Mouse (Mus musculus) neural tube, embryonic 10.5 days (tissue): ENCODE measurements around the gene Edar.

ENCODE experiments used
- DNase-seq: peaks from one replicate; pipeline ENCODE4 v3.0.0-alpha.2; 2017; ENCODE audit warnings: low spot score; ENCODE audit errors: extremely low spot score

Edar gene

GRCm38 (mm10) chr10:58601946-58602345 lies 73.5 kb downstream of the Edar start:
- no peak for DNase-seq

GRCm38 (mm10) chr10:58601431-58601901 lies 74.0 kb downstream of the Edar start:
- DNase-seq = no peak

- DNase-seq = no peak
Measured at GRCm38 (mm10) chr10:58600983-58601382, 74.5 kb downstream of the Edar start.

- no peak for DNase-seq
Measured at GRCm38 (mm10) chr10:58600151-58600550, 75.3 kb downstream of the Edar start.

GRCm38 (mm10) chr10:58595821-58596220 lies 79.6 kb downstream of the Edar start:
- no peak for DNase-seq

GRCm38 (mm10) chr10:58595197-58595596 lies 80.3 kb downstream of the Edar start:
- peak; percentile 8 for DNase-seq

GRCm38 (mm10) chr10:58594486-58594885 lies 81.0 kb downstream of the Edar start:
- DNase-seq = no peak

GRCm38 (mm10) chr10:58585427-58586223 lies 89.8 kb downstream of the Edar start:
- DNase-seq = no peak

- no peak for DNase-seq
Measured at GRCm38 (mm10) chr10:58560521-58560920, 114.9 kb downstream of the Edar start.

GRCm38 (mm10) chr10:58559901-58560300 lies 115.6 kb downstream of the Edar start:
- DNase-seq = peak; percentile 27

GRCm38 (mm10) chr10:58559098-58559497 lies 116.4 kb downstream of the Edar start:
- peak; percentile 28 for DNase-seq

GRCm38 (mm10) chr10:58554693-58555387 lies 120.6 kb downstream of the Edar start:
- no peak for DNase-seq
